Mouse (Mus musculus) kidney, embryonic 15.5 days (tissue): ENCODE results near the gene Ccdc87. TPM values are rescaled to one million over a fixed set of nuclear protein-coding genes. Genes with fewer than 3 reads are reported as not detected.
"Not testable (repeated sequence)": the region's sequence is repeated elsewhere in the genome, so short reads cannot be mapped to it uniquely, and the experiment has no call there.

Source experiments
- ATAC-seq: fragments of 200-750 bp; cut with Nextera tagmentation; replicated peaks from 2 replicates; pipeline ENCODE4 v1.8.0; 2017; ENCODE audit warnings: moderate TSS enrichment; ENCODE audit not compliant: low FRiP score
- H3K27ac ChIP-seq: fragments of 300-500 bp; sonication (generic); 2 replicates; pipeline ENCODE4 v1.5.1; 2015; ENCODE audit warnings: mild to moderate bottlenecking, inconsistent platforms
- H3K27me3 ChIP-seq: fragments of 300-500 bp; sonication (generic); 2 replicates; pipeline ENCODE4 v1.6.1; 2015; ENCODE audit warnings: inconsistent platforms
- H3K36me3 ChIP-seq: fragments of 300-500 bp; sonication (generic); 2 replicates; pipeline ENCODE4 v1.6.1; 2015; ENCODE audit warnings: inconsistent platforms
- H3K4me1 ChIP-seq: fragments of 300-500 bp; sonication (generic); 2 replicates; pipeline ENCODE4 v1.6.1; 2015; ENCODE audit warnings: inconsistent platforms
- H3K4me2 ChIP-seq: fragments of 300-500 bp; sonication (generic); 2 replicates; pipeline ENCODE4 v1.6.1; 2015; ENCODE audit warnings: moderate library complexity, mild to moderate bottlenecking, inconsistent platforms
- H3K4me3 ChIP-seq: fragments of 300-500 bp; sonication (generic); replicated peaks from 2 replicates; pipeline ENCODE4 v1.5.1; 2015; ENCODE audit warnings: mild to moderate bottlenecking, inconsistent platforms
- H3K9ac ChIP-seq: fragments of 300-500 bp; sonication (generic); 2 replicates; pipeline ENCODE4 v1.6.1; 2015; ENCODE audit warnings: mild to moderate bottlenecking, inconsistent platforms
- H3K9me3 ChIP-seq: fragments of 300-500 bp; sonication (generic); replicated peaks from 2 replicates; pipeline ENCODE4 v1.6.1; 2016; ENCODE audit warnings: inconsistent platforms
- WGBS: fragments of 180-500 bp; shearing (Covaris S2); methylation state at CpG from one replicate; pipeline ENCODE4 v1.1.7; 2015; ENCODE audit warnings: mixed read lengths; 5-methylcytosine and 5-hydroxymethylcytosine counted together
- polyA plus RNA-seq: library from polyadenylated mRNA; unstranded; fragments of >200 nt; fragmentation: Nextera tagmentation; extraction: Ambion mirVana; gene quantifications from 2 replicates; pipeline ENCODE4 v1.2.1, GENCODE M21; 2015

Gene Ccdc87
- polyA plus RNA-seq, 1 experiment from 2014 or later: not detected

- no peak overlapping the region for H3K4me2 ChIP-seq
- ATAC-seq: no peak
Measured at GRCm38 (mm10) chr19:4842611-4843010, 3.4 kb downstream of the Ccdc87 start.

GRCm38 (mm10) chr19:4845846-4846245 lies 6.7 kb downstream of the Ccdc87 start:
- Histone ChIP-seq H3K36me3 (no peaks in the 10 kb centered on the region), H3K9ac (no peak overlapping the region), H3K4me2 (no peak overlapping the region), H3K27me3 (peaks cover 21% of the 10 kb centered on the region), H3K9me3 (no peaks in the 10 kb centered on the region), H3K4me1 (no peaks in the 10 kb centered on the region), H3K4me3 (no peak overlapping the region), H3K27ac (no peak overlapping the region)
- no peak for ATAC-seq
- 59% methylated on average over 2 of the region's 2 CpGs for WGBS

More at GRCm38 (mm10) chr19:4842611-4843010, 3.4 kb downstream of the Ccdc87 start:
- no peak overlapping the region for H3K27ac ChIP-seq
- no peaks in the 10 kb centered on the region for H3K9me3 ChIP-seq
- H3K27me3 ChIP-seq: peaks cover 32% of the 10 kb centered on the region
- 67% methylated on average over 2 of the region's 2 CpGs for WGBS
- H3K4me1 ChIP-seq: peaks cover 17% of the 10 kb centered on the region
- no peak overlapping the region for H3K4me3 ChIP-seq
- H3K36me3 ChIP-seq: no peaks in the 10 kb centered on the region
- H3K9ac ChIP-seq: no peak overlapping the region

- WGBS: 36% methylated on average over 7 of the region's 7 CpGs
- no peaks in the 10 kb centered on the region for H3K36me3 ChIP-seq
- H3K9ac ChIP-seq: no peak overlapping the region
- no peaks in the 10 kb centered on the region for H3K4me1 ChIP-seq
- peaks cover 8% of the 10 kb centered on the region; the same call in 1 of the 2 replicates for H3K27me3 ChIP-seq
- no peak overlapping the region for H3K27ac ChIP-seq
- no peak overlapping the region for H3K4me2 ChIP-seq
- no peaks in the 10 kb centered on the region for H3K9me3 ChIP-seq
- H3K4me3 ChIP-seq: no peak overlapping the region
- ATAC-seq: no peak
Measured at GRCm38 (mm10) chr19:4847490-4847889, 8.3 kb downstream of the Ccdc87 start.

- no peak for ATAC-seq
- H3K27me3 ChIP-seq: 0 out of 2 replicates have a peak, but pooled peaks cover 9% of the 10 kb centered on the region
- WGBS: 42% methylated on average over 4 of the region's 4 CpGs
Measured at GRCm38 (mm10) chr19:4849800-4850199, 10.6 kb downstream of the Ccdc87 start.

GRCm38 (mm10) chr19:4850281-4850680 lies 11.1 kb downstream of the Ccdc87 start:
- Histone ChIP-seq H3K4me2 (no peak overlapping the region), H3K4me3 (no peak overlapping the region), H3K9me3 (no peaks in the 10 kb centered on the region), H3K27ac (no peak overlapping the region), H3K4me1 (peaks cover 9% of the 10 kb centered on the region), H3K36me3 (no peaks in the 10 kb centered on the region), H3K27me3 (0 out of 2 replicates have a peak, but pooled peaks cover 9% of the 10 kb centered on the region), H3K9ac (no peak overlapping the region)
- 48% methylated on average over 5 of the region's 5 CpGs for WGBS
- ATAC-seq: no peak

More at GRCm38 (mm10) chr19:4849800-4850199, 10.6 kb downstream of the Ccdc87 start:
- peaks cover 5% of the 10 kb centered on the region for H3K4me1 ChIP-seq
- H3K36me3 ChIP-seq: no peaks in the 10 kb centered on the region
- no peak overlapping the region for H3K4me2 ChIP-seq
- H3K9ac ChIP-seq: no peak overlapping the region
- H3K9me3 ChIP-seq: no peaks in the 10 kb centered on the region
- H3K27ac ChIP-seq: no peak overlapping the region
- no peak overlapping the region for H3K4me3 ChIP-seq

- no peaks in the 10 kb centered on the region for H3K36me3 ChIP-seq
- H3K9ac ChIP-seq: peak within 1 kb of the TSS; percentile 62
- peaks cover 13% of the 10 kb centered on the region for H3K4me1 ChIP-seq
- 0 out of 2 replicates have a peak, but pooled peaks cover 6% of the 10 kb centered on the region for H3K27me3 ChIP-seq
- H3K27ac ChIP-seq: peak within 1 kb of the TSS; percentile 9
- H3K4me3 ChIP-seq: peak within 1 kb of the TSS; percentile 59
- peak within 1 kb of the TSS; percentile 85 for H3K4me2 ChIP-seq
- H3K9me3 ChIP-seq: no peaks in the 10 kb centered on the region
- WGBS: 4% methylated on average over 45 of the region's 45 CpGs
- ATAC-seq: peak; percentile 90
Measured at GRCm38 (mm10) chr19:4854552-4855469, 15.6 kb downstream of the Ccdc87 start, which contains the start of gene Ctsf. Ctsf (plus strand) TSS chr19:4855130.

- peak; percentile 67 for ATAC-seq
- Histone ChIP-seq H3K27me3 (0 out of 2 replicates have a peak, but pooled peaks cover 6% of the 10 kb centered on the region), H3K4me2 (peak overlapping the region; percentile 85), H3K36me3 (0 out of 2 replicates have a peak, but pooled peaks cover 4% of the 10 kb centered on the region), H3K9me3 (no peaks in the 10 kb centered on the region), H3K4me3 (peak overlapping the region; percentile 59), H3K27ac (peak overlapping the region; percentile 9), H3K9ac (peak overlapping the region; percentile 62), H3K4me1 (peaks cover 13% of the 10 kb centered on the region)
- under 1% methylated on average over 14 of the region's 14 CpGs for WGBS
Measured at GRCm38 (mm10) chr19:4855470-4855820, 16.3 kb downstream of the Ccdc87 start.

GRCm38 (mm10) chr19:4855951-4856350 lies 16.8 kb downstream of the Ccdc87 start:
- ATAC-seq: no peak
- Histone ChIP-seq H3K27ac (no peak overlapping the region), H3K4me2 (peak overlapping the region; percentile 85), H3K27me3 (0 out of 2 replicates have a peak, but pooled peaks cover 4% of the 10 kb centered on the region), H3K9me3 (no peaks in the 10 kb centered on the region), H3K4me1 (peaks cover 13% of the 10 kb centered on the region), H3K9ac (no peak overlapping the region), H3K4me3 (peak overlapping the region; percentile 59; the same call in 1 of the 2 replicates), H3K36me3 (peaks cover 9% of the 10 kb centered on the region; the same call in 1 of the 2 replicates)
- WGBS: 84% methylated on average over 4 of the region's 4 CpGs

- Histone ChIP-seq H3K4me2 (no peak overlapping the region), H3K27ac (no peak overlapping the region), H3K36me3 (peaks cover 9% of the 10 kb centered on the region; the same call in 1 of the 2 replicates), H3K27me3 (no peaks in the 10 kb centered on the region), H3K4me3 (no peak overlapping the region), H3K9ac (no peak overlapping the region), H3K4me1 (peaks cover 13% of the 10 kb centered on the region), H3K9me3 (no peaks in the 10 kb centered on the region)
- no peak; the same call in 1 of the 2 replicates for ATAC-seq
- WGBS: 73% methylated on average over 6 of the region's 6 CpGs
Measured at GRCm38 (mm10) chr19:4859081-4859480, 19.9 kb downstream of the Ccdc87 start.

GRCm38 (mm10) chr19:4863048-4863447 lies 23.9 kb downstream of the Ccdc87 start:
- 65% methylated on average over 6 of the region's 6 CpGs for WGBS
- Histone ChIP-seq H3K4me1 (peaks cover 7% of the 10 kb centered on the region), H3K27ac (no peak overlapping the region), H3K4me3 (no peak overlapping the region), H3K4me2 (no peak overlapping the region), H3K9me3 (no peaks in the 10 kb centered on the region), H3K36me3 (peaks cover 9% of the 10 kb centered on the region; the same call in 1 of the 2 replicates), H3K27me3 (0 out of 2 replicates have a peak, but pooled peaks cover 3% of the 10 kb centered on the region), H3K9ac (no peak overlapping the region)
- no peak for ATAC-seq

- Histone ChIP-seq H3K27me3 (peaks cover 6% of the 10 kb centered on the region; the same call in 1 of the 2 replicates), H3K9ac (no peak overlapping the region), H3K4me3 (peak overlapping the region; percentile 15; the same call in 1 of the 2 replicates), H3K27ac (no peak overlapping the region), H3K4me1 (peaks cover 7% of the 10 kb centered on the region), H3K9me3 (no peaks in the 10 kb centered on the region), H3K4me2 (peak overlapping the region; percentile 48), H3K36me3 (peaks cover 8% of the 10 kb centered on the region; the same call in 1 of the 2 replicates)
- 10% methylated on average over 17 of the region's 17 CpGs for WGBS
- ATAC-seq: no peak; the same call in 1 of the 2 replicates
Measured at GRCm38 (mm10) chr19:4865147-4865546, 26.0 kb downstream of the Ccdc87 start.

GRCm38 (mm10) chr19:4874613-4875012 lies 35.4 kb downstream of the Ccdc87 start:
- not testable (repeated sequence) for H3K9ac ChIP-seq, H3K27me3 ChIP-seq, H3K4me2 ChIP-seq, H3K27ac ChIP-seq, H3K9me3 ChIP-seq, ATAC-seq, H3K36me3 ChIP-seq, H3K4me3 ChIP-seq
- H3K4me1 ChIP-seq: peaks cover 23% of the 10 kb centered on the region
- 90% methylated on average over 1 of the region's 1 CpGs for WGBS
